Mouse (Mus musculus) NIH3T3 (cell line): ENCODE measurements at regions not wholly inside any gene's neighbourhood (a gene's known extent, or its start where the extent isn't known, plus 50 kb on each side); places are given as distances from the start of the nearest gene placed in this dataset.

Experiments used
- DNase-seq: peaks from one replicate; pipeline ENCODE4 v3.0.0-alpha.2; 2012; ENCODE audit warnings: low read depth

- DNase-seq: no peak
Measured at GRCm38 (mm10) chr13:69294483-69294882, 239.1 kb upstream of the Nsun2 start.

GRCm38 (mm10) chr13:69303316-69303715 lies 230.2 kb upstream of the Nsun2 start:
- DNase-seq: no peak

GRCm38 (mm10) chr13:69330412-69331000 lies 203.0 kb upstream of the Nsun2 start:
- DNase-seq: no peak

GRCm38 (mm10) chr13:69331537-69332435 lies 201.8 kb upstream of the Nsun2 start:
- DNase-seq: no peak

GRCm38 (mm10) chr13:69343806-69344205 lies 189.7 kb upstream of the Nsun2 start:
- DNase-seq: no peak

GRCm38 (mm10) chr13:69357435-69357834 lies 176.1 kb upstream of the Nsun2 start:
- DNase-seq: no peak

DNA sequence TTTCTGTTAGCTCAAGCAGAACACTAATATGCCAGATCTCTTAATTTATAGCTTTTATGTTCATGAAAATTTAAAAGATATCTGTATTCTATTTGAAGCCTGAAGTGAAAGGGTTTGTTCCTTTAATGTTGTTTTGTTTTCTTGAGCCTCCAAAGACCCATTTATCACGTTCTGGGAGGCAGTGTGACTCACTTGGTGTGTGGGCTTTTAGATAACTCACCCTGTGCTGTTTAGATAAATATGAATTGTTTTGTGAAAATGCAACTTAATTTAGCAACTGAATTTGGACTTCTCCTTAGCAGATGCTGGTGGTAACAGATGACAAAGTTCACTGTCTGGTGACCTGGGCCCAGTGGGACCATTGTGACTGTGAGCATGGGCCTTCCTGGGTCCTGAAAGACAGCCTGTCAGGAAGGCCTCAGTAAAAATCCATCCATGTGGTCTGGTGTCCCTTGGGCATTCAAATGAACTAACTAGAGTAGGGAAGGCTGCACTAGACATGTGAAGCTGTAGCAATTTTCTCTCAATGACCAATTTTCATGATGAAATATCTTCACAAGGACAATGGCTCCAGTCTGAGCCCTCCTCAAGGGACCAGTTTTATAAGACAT lies 167.6 kb upstream of the Nsun2 start:
- DNase-seq: no peak

DNA sequence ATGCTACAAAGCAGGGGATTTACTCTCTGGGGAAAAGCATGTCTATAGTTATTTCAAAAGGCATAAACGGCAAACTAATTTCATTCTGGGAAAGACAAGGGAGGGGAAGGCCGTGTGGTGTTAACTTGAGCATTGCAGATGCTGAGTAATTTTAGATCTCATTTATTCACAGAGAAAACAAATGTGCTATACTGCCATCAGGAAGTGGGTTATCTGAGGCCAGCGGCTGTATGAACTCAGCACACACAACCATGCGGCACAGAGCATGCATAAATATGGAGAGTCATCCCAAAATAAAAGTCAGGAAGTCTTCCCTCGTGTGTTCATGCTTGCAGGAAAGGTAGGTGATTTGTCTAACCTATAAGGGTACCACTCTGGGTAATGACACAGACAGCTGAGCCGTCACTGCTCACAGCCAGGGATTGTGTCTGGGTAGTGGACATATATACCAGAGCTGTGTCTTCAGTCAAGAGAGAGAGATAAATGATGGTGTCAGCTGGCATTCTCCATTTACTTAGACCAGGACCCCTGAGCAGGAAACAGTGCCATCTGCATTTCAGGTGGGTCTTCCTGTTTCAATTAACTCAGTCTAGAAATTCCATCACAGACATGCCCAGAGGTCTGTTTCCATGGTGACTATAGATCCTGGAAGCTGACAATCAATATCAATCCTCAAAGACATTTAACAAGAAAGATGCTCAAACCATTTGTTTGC lies 160.3 kb upstream of the Nsun2 start:
- DNase-seq: no peak

- DNase-seq: no peak
Measured at GRCm38 (mm10) chr13:69373816-69374142, 159.8 kb upstream of the Nsun2 start.

GRCm38 (mm10) chr13:69380403-69380802 lies 153.1 kb upstream of the Nsun2 start:
- no peak for DNase-seq

GRCm38 (mm10) chr13:69384767-69385166 lies 148.8 kb upstream of the Nsun2 start:
- DNase-seq: no peak

DNA sequence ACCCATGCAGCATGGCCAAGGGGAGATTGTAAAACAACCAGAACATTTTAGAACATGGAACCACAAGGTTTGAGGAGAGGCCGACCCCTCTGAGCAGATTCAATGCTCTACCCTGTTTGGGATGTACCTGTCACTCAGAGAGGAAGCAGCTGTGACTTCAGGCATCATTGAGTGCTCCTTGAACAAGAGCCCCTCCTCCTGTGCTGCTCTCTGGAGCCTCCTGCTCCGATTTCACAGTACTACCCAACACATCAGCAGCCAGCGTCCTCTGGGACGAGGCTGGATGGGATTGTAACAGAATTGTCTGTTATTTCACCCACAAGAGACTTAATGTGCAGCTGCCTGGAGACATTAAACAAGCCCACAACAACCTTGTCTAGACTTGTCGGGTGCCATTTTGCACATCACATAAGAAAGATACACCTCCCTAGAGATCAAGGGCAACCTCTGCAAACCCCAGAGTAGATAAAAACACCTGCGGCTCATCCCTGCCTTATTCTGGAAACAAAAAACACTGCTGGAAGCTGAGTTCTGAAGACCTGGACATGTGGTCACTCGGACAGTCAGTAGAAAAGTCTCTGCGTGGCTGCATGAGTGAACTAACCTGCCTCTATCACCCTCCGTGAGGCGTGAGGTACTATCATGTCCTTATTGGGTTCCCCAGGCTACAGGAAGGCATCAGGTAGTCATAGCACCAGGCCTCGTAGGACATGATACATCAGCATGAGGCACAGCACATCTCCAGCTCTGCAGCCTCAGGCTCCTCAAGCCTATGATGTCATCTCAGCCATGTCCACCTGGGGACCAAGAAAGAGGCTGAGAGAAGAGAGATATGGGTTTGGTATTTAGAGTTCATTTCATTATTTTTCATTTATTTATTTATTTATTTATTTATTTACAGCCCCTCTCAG lies 140.4 kb upstream of the Nsun2 start:
- no peak for DNase-seq

DNA sequence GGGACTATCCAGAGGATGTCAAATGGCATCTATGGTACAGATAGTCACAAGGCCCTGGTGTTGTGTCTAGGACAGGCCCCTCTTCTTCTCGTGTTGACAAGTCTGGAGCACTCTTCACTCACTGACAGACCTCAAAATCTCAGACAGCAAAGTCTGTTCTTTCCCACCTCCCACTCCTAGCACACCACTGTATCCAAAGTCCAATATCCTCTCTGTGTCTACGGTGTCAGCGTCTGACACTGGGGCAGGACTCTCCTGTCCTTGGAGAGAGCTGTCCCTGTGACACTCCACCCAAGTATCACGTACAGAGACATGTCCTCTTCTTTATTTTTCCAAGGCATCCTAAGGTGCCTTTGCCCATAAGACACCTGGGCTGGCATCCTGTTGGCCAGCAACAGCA lies 139.0 kb upstream of the Nsun2 start:
- DNase-seq: no peak

DNA sequence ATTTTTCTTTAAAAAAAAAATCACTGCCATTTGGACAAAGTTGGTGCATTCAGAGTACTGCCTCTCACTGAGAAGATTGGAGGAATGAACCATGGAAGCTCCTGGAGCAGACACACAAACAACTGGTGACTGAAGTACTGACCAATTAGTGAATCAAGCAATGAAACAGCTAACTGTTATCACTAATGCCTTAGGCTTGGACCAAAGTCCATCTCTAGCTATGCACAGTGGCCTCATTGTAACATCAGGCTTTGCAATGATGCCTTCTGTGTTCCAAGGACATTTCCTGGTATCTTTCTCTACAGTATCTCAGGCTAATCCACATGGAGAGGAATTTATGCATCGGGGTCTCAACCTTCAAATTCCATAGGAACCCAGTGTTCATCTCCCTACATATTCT lies 123.2 kb upstream of the Nsun2 start:
- DNase-seq: no peak

DNA sequence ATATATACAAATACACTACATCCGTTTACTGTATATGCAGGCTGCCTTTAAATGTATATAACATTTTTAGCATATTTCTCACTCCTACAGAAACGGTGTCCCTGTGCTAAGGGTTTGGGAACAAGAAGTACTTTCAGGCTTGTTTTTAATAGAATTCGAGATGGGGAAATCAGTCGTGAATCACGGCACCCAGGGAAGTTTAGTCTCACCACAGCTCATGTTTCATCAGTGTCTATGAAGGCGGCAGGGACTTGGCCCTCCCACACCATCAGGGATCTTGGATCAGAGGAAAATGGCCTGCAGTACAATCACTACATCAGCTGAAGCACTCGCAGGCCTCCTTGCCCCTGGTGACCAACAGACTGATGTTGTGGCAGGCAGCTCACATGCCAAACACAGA lies 118.7 kb upstream of the Nsun2 start:
- DNase-seq: no peak

DNA sequence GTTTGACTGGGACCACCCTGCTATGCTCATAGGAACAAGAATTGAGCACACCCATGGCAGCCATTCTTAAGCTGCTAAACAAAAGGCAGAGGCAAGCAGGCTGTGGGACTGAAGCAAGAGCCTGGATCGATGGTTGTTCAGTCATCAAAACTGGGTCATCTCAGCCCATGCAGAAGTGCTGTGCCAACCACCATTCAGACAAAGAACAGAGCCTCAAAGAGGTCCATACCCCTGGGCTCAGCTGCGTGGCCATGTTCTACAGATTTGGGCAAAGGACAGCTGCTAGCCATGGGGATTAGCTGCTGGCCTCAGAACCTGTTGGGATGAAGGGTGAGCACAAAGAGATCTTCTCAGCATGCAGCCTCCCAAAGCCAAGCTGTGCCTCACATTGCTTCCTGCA lies 116.8 kb upstream of the Nsun2 start:
- DNase-seq: no peak

DNA sequence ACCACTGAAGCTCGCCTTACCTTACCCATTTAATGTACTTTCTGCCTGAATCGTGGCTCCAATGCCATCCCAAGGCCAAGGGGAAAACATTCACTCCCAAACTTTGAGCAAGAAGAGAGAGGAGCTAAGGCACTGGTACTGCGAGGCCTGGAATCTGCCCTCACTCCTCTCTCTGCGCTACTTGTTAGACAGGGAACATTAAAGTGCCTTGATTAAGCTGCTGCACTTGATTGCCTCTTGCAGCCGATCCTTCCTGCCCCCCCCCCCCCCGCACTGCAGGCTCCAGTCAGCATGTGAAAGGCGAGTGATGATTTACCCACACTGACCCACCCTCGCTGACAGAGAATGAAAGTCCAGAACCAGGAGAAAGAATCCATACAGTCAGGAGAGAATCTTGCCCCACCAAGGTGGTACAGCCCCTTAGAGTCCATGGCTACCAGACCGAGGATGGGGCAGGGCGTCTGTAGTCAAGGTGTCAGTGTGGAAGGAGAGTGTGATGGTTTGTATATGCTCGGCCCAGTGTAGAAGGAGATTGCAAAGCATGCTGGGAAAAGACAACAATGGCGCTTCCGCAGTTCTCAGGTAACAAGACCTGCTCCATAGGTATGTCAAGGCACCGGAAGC lies 115.6 kb upstream of the Nsun2 start:
- no peak for DNase-seq

DNA sequence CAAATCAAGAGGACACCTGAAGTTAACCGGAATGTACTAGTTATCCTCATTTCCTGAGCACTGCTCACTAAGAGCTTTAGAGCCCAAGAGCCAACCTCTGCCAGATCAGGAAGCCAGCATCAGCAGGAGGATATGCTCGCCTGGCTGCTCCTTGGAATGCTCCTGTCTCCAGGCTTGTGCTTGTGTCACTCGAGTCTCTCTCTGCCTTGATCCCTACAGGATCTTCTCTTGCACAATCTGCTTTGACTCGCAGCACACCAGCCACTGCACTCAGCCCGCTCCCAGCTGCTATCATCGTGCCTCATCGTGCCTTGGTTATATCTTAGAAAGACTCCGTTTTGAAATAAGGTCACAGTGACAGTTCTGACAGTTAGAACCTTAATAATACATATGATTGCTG lies 113.4 kb upstream of the Nsun2 start:
- no peak for DNase-seq

GRCm38 (mm10) chr13:69421966-69422365 lies 111.6 kb upstream of the Nsun2 start:
- no peak for DNase-seq

DNA sequence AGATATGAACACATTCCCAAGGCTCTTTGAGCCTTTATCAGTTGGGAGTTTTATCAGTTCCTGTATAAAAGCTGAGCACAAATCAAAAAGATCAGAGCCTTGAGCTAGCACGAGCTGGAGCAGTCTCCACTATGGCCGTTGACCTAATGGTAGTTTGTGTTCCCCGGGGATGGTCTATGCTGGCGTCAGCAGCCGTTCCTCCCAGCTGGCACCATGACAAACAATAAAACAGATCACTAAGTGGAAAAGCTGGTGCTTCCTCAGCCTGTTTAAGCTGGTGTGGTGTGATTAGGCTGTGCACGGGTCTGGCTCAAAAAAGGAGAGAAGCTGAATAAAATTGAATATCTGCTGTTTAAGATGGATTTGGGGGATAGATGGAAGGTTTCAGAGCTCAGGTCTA lies 107.4 kb upstream of the Nsun2 start:
- DNase-seq: no peak

- no peak for DNase-seq
Measured at GRCm38 (mm10) chr13:69429596-69429995, 104.0 kb upstream of the Nsun2 start.
